Mouse (Mus musculus) kidney, postnatal 0 days (tissue): ENCODE results near the gene Sigmar1. TPM values are rescaled to one million over a fixed set of nuclear protein-coding genes. Genes with fewer than 3 reads are reported as not detected.
"Not testable (repeated sequence)": the region's sequence is repeated elsewhere in the genome, so short reads cannot be mapped to it uniquely, and the experiment has no call there.

Experiments used
- ATAC-seq: fragments of 200-750 bp; cut with Nextera tagmentation; replicated peaks from 2 replicates; pipeline ENCODE4 v1.8.0; 2017; ENCODE audit warnings: low read depth, moderate number of reproducible peaks, moderate TSS enrichment, moderate library complexity; ENCODE audit not compliant: low FRiP score
- DNase-seq: peaks from one replicate; pipeline ENCODE4 v3.0.0-alpha.2; 2016; ENCODE audit warnings: low spot score
- H3K27ac ChIP-seq: fragments of 300-500 bp; sonication (generic); 2 replicates; pipeline ENCODE4 v1.5.1; 2014; ENCODE audit warnings: mild to moderate bottlenecking
- H3K27me3 ChIP-seq: fragments of 300-500 bp; sonication (generic); 2 replicates; pipeline ENCODE4 v1.6.1; 2014; ENCODE audit warnings: low read length, mixed read lengths; ENCODE audit not compliant: insufficient read depth
- H3K36me3 ChIP-seq: fragments of 300-500 bp; sonication (generic); 2 replicates; pipeline ENCODE4 v1.6.1; 2014; ENCODE audit warnings: low read length, mixed read lengths; ENCODE audit not compliant: insufficient read depth
- H3K4me1 ChIP-seq: fragments of 300-500 bp; sonication (generic); replicated peaks from 2 replicates; pipeline ENCODE4 v1.6.1; 2014; ENCODE audit warnings: antibody characterized with exemption, low read length, mixed read lengths; ENCODE audit not compliant: insufficient read depth
- H3K4me2 ChIP-seq: fragments of 300-500 bp; sonication (generic); 2 replicates; pipeline ENCODE4 v1.6.1; 2014; ENCODE audit warnings: mild to moderate bottlenecking, low read length, moderate library complexity, mixed read lengths
- H3K4me3 ChIP-seq: fragments of 300-500 bp; sonication (generic); replicated peaks from 2 replicates; pipeline ENCODE4 v1.5.1; 2014; ENCODE audit warnings: low read depth, low read length
- H3K9ac ChIP-seq: fragments of 300-500 bp; sonication (generic); 2 replicates; pipeline ENCODE4 v1.6.1; 2014; ENCODE audit warnings: low read depth, low read length
- H3K9me3 ChIP-seq: fragments of 300-500 bp; sonication (generic); replicated peaks from 2 replicates; pipeline ENCODE4 v1.6.1; 2016; ENCODE audit warnings: low read length, inconsistent platforms, mixed read lengths
- CTCF ChIP-seq: IDR thresholded peaks from 2 replicates; pipeline ENCODE4 v1.5.1; 2016; ENCODE audit warnings: antibody characterized with exemption, low read depth, mild to moderate bottlenecking, moderate library complexity
- WGBS: fragments of 180-500 bp; shearing (Covaris S2); extraction: QIAGEN DNeasy Blood & Tissue Kit; methylation state at CpG from one replicate; pipeline ENCODE4 v1.1.7; 2014; 5-methylcytosine and 5-hydroxymethylcytosine counted together
- polyA plus RNA-seq: library from polyadenylated mRNA; unstranded; fragments of >200 nt; fragmentation: Nextera tagmentation; extraction: Ambion mirVana; gene quantifications from 2 replicates; pipeline ENCODE4 v1.2.1, GENCODE M21; 2015

Gene Sigmar1
- polyA plus RNA-seq, 1 experiment from 2014 or later = 58.4 TPM

GRCm38 (mm10) chr4:41699783-41700182 lies 56.2 kb downstream of the Sigmar1 start, which contains the start of gene Il11ra1:
TSS of gene Il11ra1 (plus strand) at chr4:41699989.
- not testable (repeated sequence) for DNase-seq, H3K9me3 ChIP-seq, H3K9ac ChIP-seq, H3K4me3 ChIP-seq, H3K27ac ChIP-seq, ATAC-seq, H3K4me2 ChIP-seq, H3K36me3 ChIP-seq, H3K4me1 ChIP-seq, H3K27me3 ChIP-seq
- WGBS = 89% methylated on average over 8 of the region's 10 CpGs

GRCm38 (mm10) chr4:41698421-41699016 lies 57.4 kb downstream of the Sigmar1 start:
- 0 out of 2 replicates have a peak overlapping the region, but pooled peaks have one; percentile 13 for H3K4me2 ChIP-seq
- DNase-seq, H3K36me3 ChIP-seq, H3K27ac ChIP-seq, ATAC-seq, H3K9me3 ChIP-seq, H3K27me3 ChIP-seq, H3K4me1 ChIP-seq, H3K9ac ChIP-seq, H3K4me3 ChIP-seq: not testable (repeated sequence)
- WGBS = 7% methylated on average over 22 of the region's 32 CpGs

DNA sequence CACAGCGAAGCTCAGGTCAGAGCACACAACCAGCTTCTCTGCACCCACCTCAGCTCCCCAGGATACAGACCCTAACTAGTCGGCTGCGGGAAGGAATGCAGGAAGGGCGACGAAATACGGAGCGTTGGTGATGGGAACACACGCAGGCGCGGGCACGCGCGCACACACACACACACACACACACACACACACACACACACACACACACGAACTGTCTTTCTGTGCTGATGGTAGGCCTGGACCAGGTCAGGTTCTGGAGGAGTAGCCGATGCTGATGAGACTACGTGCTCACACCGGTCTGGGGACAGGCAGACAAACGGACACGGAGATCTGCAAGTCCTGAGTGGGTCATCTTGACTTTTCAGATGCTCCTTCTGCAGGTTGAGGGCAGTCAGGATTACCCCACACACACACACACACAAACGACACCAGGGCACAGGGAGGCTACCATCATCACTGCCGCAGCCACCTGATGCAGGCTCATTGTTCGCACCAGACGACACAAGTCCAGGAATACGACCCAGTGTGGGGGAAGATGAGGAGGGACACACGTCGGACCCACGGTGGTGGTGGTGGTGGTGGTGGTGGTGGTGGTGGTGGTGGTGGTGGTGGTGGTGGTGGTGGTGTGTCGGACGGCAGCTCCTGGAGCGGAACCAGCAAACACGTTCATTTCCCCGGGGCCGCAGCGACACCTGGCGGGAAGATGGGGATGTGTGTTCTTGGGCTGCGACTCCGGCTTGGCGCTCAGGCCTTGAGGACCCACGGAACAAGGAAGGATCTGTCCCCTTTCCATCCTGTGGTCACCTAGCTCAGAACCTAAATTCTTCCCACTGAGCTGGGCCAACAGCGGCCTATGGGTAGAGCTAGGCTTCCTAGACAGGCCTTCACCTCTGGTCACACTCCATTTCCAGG lies 58.8 kb downstream of the Sigmar1 start, which contains the start of gene Cntfr:
Gene Cntfr (minus strand): TSS at position 160 of the 912 bp plus-strand sequence.
- peak; percentile 71 for TF ChIP-seq CTCF
- H3K4me3 ChIP-seq, H3K9ac ChIP-seq, H3K27ac ChIP-seq, H3K9me3 ChIP-seq, H3K4me1 ChIP-seq, ATAC-seq, H3K27me3 ChIP-seq, H3K36me3 ChIP-seq, H3K4me2 ChIP-seq: not testable (repeated sequence)
- WGBS = 18% methylated on average over 29 of the region's 40 CpGs
- DNase-seq = peak; percentile 78

DNA sequence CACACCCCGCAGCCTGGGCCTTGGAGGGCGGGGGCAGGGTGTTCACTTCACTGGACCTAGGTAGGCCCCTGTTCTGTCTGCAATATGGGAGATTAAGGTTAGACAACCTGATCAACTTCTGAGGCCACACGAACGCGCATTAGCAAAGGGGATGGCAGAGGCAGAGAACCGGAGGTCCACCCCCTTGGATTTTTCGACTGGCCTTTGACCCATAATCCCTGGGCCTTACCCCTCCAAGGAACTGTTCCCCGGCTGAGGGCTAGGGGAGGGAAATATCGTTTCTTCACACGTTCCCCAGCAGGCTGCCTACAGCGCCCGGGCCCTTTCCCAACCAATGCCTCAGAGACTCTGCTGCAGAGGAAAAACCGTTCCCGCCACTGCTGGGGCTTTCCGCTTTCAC lies 59.5 kb downstream of the Sigmar1 start:
- H3K9me3 ChIP-seq, H3K27ac ChIP-seq, H3K4me1 ChIP-seq, H3K36me3 ChIP-seq, H3K4me3 ChIP-seq, H3K4me2 ChIP-seq, DNase-seq, H3K27me3 ChIP-seq, H3K9ac ChIP-seq, ATAC-seq: not testable (repeated sequence)
- WGBS = 15% methylated on average over 11 of the region's 15 CpGs

DNA sequence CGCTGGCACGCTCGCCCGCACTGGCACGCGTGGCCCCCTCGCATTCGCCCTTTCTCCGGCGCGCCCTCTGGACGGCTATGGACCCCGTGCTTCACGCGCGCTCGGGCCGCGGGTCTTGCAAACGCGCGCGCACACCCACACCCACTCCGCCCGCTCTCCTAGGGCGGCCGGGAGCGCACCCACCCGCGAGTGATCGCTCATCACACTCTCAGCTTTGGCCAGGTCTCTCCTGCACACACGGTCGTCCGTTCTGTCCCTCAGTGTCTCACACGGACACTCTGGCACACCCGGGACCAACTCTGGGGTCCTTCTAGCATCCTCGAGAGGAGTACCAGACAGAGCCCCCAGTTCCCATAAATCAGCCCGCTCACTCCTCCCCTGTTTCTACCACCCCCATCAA lies 60.2 kb downstream of the Sigmar1 start:
- H3K4me3 ChIP-seq, ATAC-seq: not testable (repeated sequence)

GRCm38 (mm10) chr4:41693511-41693910 lies 62.4 kb downstream of the Sigmar1 start:
- not testable (repeated sequence) for H3K4me3 ChIP-seq, H3K27me3 ChIP-seq, H3K36me3 ChIP-seq, H3K9me3 ChIP-seq, H3K4me1 ChIP-seq, H3K9ac ChIP-seq, H3K27ac ChIP-seq, ATAC-seq, H3K4me2 ChIP-seq, DNase-seq
- WGBS = 19% methylated on average over 4 of the region's 4 CpGs

More for the DNA sequence above, 60.2 kb downstream of the Sigmar1 start:
- WGBS = 3% methylated on average over 13 of the region's 38 CpGs
- H3K9me3 ChIP-seq, H3K27ac ChIP-seq, H3K36me3 ChIP-seq, H3K27me3 ChIP-seq, DNase-seq, H3K4me1 ChIP-seq, H3K4me2 ChIP-seq, H3K9ac ChIP-seq: not testable (repeated sequence)

DNA sequence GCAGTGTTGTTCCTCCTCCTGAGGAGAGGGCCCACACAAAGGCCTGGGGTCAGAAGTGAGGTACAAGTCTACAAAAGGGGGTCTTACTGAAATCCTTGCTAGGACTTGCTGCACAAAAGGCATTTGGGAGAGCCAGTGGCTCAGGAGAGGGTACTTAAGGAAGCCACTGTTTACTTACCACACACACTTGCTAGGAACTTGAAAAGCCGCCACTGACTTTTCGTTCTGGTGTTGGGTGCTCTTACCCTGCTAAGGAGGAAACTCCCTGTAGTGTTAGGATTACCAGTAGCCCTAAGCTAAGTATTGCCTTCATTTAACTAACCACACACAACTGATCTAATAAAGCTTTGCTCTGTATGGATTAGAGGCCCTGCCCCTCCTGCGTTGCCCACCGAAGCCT lies 65.9 kb downstream of the Sigmar1 start:
- WGBS = no CpG with 5 or more reads among the region's 4 CpGs
- not testable (repeated sequence) for H3K4me1 ChIP-seq, H3K9ac ChIP-seq, DNase-seq, ATAC-seq, H3K36me3 ChIP-seq, H3K27me3 ChIP-seq, H3K4me3 ChIP-seq, H3K9me3 ChIP-seq, H3K27ac ChIP-seq, H3K4me2 ChIP-seq

DNA sequence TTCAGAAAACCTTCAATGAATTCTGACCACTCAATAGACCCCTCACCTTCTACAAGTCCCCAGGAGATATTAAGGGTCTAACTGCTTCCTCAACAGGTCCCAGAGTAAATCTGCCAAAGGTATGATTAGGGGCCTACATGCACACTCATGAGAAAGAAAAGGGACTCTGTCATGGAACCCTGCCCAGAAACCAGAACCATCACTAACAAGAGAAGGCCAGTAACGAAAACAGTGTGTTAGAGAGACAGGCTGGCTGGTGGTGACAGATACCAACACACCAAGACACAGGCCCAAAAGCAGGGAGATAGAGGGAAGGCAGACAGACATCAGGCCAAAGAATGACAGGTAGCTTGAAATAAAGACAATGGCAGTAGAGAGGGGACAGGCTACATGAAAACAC lies 67.4 kb downstream of the Sigmar1 start:
- H3K9ac ChIP-seq, H3K4me2 ChIP-seq, DNase-seq, H3K27ac ChIP-seq, H3K9me3 ChIP-seq, H3K4me1 ChIP-seq, H3K4me3 ChIP-seq, H3K36me3 ChIP-seq, H3K27me3 ChIP-seq, ATAC-seq: not testable (repeated sequence)
- WGBS = 77% methylated on average over 1 of the region's 1 CpGs
